Mouse (Mus musculus): Measurements from ENCODE around the gene Tspan33.

Tspan33 gene

DNA sequence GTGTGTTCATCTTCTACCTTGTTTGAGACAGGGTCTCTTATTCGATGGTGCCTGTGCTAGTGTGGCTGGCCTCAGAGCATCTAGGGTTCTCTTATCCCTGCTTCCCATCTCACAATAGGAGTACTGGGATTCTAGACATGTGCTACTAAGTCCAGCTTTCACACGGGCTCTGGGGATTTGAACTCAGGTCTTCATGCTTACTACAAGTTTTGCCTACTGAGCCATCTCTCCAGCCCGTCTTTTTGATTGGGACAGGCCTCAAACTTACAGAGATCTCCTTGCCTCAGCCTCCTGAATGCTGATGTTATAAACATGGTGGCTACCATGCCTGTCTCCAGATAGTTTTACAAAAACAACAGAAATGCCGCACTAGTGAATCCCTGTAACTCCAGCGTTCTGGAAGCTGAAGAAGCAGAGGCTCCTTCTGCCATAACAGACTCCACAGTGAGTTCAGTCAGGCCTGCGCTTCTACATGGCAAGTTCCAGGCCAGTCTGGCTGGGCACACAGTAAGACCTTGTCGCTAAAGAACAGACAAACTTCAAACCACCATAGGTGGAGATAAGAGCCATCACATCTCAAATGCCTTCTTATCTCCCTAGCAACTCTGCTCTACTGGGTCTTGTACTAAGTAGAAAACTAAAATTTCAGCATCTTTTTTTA, 5.2 kb downstream of the Tspan33 start:
- in situ Hi-C loops (cut with MboI) = no loop called here

- in situ Hi-C loops (cut with MboI) = no loop called here
Observed at GRCm38 (mm10) chr6:29701051-29701450, 7.0 kb downstream of the Tspan33 start.

DNA sequence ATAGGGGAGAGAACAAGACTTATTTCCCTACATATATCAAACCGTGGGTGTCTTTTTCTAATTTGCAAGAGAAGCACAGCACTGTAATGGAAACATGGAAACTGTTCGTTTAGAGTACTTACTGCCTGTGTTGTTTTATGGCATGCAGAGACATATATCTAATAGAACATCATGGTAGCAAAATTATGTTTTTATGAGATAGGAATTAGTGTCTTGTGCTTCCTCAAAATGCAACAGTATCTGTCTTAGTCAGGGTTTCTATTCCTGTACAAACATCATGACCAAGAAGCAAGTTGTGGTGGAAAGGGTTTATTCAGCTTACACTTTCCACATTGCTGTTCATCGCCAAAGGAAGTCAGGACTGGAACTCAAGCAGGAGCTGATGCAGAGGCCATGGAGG, 8.1 kb downstream of the Tspan33 start:
- in situ Hi-C loops (cut with MboI) = no loop called here

- in situ Hi-C loops (cut with MboI) = no loop called here
Observed at GRCm38 (mm10) chr6:29704143-29704542, 10.1 kb downstream of the Tspan33 start.

- in situ Hi-C loops (cut with MboI) = no loop called here
Observed at GRCm38 (mm10) chr6:29707902-29708301, 13.9 kb downstream of the Tspan33 start.

- in situ Hi-C loops (cut with MboI) = no loop called here
Observed at GRCm38 (mm10) chr6:29711318-29711717, 17.3 kb downstream of the Tspan33 start.

- in situ Hi-C loops (cut with MboI) = no loop called here
Observed at GRCm38 (mm10) chr6:29712011-29712584, 18.1 kb downstream of the Tspan33 start.

GRCm38 (mm10) chr6:29716624-29717365, 22.8 kb downstream of the Tspan33 start:
- in situ Hi-C loops (cut with MboI) = no loop called here

DNA sequence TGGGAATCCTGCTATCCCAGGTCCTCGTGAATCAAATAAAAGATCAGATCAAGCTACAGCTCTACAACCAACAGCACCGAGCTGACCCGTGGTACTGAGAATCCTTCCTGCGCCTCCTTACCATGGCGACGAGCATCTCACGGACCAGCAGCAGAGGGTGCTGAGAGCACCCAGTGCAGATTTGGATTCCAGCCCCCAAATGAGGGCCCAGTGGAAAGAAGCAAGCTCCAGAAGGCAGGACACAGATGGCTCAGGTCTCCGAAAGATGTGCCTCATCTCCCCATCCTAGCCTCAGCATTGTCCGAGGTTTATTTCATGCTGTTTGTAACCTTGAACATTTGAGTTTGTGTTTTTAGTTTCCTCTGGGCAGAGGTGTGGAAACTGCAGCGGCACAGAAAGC, 23.5 kb downstream of the Tspan33 start:
- in situ Hi-C loops (cut with MboI) = no loop called here

DNA sequence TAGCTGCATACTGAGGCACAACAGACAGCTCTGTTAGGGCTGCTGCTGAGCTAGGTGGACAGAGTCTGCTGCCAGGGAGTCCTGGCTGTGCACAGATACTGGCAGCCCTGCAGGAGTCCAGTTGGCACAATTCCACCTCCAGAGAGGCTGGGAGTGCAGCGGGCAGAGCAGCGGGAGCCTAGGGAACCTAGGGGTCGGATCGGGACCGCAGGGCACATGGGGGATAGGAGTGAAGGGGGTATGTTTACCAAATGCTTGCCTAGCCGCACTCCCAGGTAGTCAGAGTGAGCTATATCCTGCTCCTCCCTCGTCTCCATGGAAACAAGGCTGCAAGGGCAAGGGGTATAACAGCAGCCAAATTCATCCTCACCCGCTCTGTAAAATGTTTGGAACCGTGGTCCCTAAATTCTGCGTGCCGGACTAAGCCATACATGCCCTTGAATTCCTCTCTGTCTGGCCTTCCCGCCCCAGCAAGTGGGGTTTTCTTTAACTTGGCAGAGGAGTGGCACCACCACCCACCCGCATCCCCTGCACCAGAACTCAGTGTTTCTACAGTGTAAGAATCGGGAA, 24.0 kb downstream of the Tspan33 start:
- in situ Hi-C loops (cut with MboI) = no loop called here

- in situ Hi-C loops (cut with MboI) = no loop called here
Observed at GRCm38 (mm10) chr6:29718894-29719329, 24.9 kb downstream of the Tspan33 start.

GRCm38 (mm10) chr6:29721890-29722289, 27.9 kb downstream of the Tspan33 start:
- in situ Hi-C loops (cut with MboI) = no loop called here

DNA sequence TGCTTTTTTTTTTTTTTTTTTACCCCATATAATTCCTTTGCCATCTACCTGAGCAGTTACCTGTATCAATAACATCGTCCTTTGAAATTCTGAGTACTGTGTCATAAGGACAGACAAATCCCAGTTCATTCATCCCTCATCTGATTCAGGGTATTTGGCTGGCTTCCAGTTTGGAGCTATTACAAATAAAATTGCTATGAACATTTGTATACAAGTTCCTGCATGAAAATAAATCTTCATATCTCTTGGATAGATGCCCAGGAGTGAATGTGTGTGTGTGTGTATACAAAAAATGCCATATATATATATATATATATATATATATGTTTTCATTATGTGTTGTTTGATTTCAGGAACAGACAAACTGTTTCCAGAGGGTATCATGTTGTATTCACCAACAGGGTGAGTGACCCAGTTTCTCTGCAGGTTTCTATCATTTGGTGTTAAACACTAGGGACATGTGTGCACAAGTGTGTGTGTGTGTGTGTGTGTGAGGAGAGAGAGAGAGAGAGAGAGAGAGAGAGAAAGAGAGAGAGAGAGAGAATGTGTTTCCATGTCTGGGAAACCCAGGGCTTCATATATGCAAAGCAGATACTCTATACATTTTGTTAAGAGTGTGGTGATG, 32.7 kb downstream of the Tspan33 start:
- in situ Hi-C loops (cut with MboI) = no loop called here

DNA sequence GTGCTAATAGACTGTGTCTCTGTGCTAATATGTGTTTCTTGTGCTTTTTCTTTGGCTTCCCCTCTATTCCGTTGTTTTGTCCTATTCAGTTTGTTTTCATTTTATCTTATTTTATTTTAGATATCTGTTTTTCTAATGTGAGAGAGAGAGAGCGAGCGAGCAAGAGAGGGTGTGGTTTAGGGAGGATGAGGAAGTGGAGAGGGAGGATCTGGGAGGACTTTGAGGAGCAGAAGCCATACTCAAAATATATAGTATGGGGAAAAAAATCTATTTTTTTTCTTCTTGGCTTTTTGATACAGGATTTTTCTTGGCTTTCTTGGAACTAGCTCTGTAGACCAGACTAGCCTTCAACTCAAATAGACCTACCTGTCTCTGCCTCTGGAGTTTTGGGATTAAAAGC, 34.0 kb downstream of the Tspan33 start:
- in situ Hi-C loops (cut with MboI) = no loop called here

GRCm38 (mm10) chr6:29729491-29729890, 35.5 kb downstream of the Tspan33 start:
- in situ Hi-C loops (cut with MboI) = no loop called here

GRCm38 (mm10) chr6:29735336-29735688, 41.3 kb downstream of the Tspan33 start, which contains the start of gene Smo:
Gene Smo (plus strand): TSS chr6:29735503.
- in situ Hi-C loops (cut with MboI) = no loop called here

GRCm38 (mm10) chr6:29735689-29736451, 41.8 kb downstream of the Tspan33 start:
- in situ Hi-C loops (cut with MboI) = no loop called here

DNA sequence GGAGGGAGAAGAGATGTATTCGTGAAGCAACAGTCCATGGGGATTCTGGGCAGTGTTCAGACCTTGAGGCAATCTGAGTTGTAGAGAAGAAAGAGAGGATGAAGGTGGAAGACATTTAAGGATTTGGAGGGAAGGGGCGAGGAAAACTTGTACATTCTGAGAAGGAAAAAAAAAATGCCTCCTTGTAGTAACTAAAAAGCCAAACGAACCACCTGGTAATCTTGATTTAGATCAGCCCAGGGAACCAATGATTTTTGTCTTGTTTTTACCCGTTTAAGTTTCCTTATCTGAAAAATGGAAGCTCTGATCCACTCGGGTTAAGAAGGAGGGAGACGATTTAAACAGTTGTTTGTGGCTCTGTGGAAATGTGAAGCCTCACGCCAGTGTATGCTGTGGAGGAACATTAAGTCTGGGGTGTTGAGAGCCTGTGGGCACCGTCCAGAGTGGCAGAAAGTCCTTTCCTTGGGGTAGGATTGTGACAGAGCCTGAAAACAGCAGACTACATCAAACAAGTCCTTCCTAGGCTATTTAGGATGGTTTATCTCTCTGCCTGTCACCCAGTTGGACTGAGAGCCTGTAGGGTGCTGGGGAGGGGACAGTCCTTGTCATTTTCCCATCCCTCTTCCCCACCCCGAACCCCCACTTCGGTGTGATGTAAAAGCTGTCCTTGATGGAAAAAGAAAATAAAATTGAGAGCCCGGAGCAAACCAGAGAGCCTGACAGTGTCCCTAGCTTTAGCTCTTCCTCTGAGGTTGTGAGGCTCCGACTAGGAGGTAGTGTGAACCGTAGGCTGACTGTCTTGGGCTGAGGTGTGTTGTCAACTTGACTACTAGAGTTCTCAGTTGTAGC, 42.8 kb downstream of the Tspan33 start:
- in situ Hi-C loops (cut with MboI) = no loop called here

DNA sequence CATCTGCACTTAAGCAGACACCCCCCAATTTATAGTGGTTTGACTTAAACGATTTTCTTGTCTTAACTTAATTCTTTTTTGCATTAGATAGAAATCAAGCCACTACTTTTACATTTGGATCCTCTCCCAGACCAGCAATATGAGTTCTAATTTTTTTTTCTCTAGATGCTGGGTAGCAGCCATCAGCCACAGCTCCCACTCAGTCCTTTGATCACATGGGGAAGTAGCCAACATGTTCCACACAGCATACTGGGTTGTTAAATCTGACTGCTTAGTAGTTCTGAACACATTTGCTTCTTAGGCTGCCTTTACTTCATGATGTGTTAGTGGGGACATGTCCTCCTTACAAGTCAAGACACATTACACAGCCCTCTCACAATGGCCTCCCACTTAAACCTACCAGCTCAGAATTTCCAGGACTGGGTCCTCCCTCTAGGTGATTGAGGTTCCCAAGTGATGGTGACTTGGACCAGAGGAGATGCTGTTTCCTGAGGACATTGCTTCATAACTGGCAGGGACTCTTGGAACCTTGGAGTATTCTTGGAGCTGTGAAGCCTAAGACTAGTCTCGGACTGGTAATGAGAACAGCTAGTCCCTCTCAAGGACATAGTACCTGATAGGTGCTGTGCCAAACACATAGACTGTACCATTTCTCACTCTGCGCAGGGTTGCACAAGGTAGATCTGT, 57.6 kb downstream of the Tspan33 start:
- in situ Hi-C loops (cut with MboI) = no loop called here

DNA sequence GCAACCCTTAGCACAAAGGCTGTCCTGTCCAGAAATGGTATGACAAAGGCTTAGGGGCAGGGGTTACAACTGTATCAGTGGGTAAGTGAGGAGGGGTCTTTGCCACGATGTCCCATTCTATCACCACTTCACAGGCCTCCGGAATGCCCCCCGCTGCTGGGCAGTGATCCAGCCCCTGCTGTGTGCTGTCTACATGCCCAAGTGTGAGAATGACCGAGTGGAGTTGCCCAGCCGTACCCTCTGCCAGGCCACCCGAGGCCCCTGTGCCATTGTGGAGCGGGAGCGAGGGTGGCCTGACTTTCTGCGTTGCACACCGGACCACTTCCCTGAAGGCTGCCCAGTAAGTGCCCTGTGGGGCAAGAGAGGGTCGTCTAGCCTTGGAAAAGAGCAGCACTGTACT, 59.3 kb downstream of the Tspan33 start:
- in situ Hi-C loops (cut with MboI) = no loop called here

Measured in mature B cell (primary cell).